Mouse (Mus musculus): ENCODE measurements at regions not wholly inside any gene's neighbourhood (a gene's known extent, or its start where the extent isn't known, plus 50 kb on each side); places are given as distances from the start of the nearest gene placed in this dataset.

DNA sequence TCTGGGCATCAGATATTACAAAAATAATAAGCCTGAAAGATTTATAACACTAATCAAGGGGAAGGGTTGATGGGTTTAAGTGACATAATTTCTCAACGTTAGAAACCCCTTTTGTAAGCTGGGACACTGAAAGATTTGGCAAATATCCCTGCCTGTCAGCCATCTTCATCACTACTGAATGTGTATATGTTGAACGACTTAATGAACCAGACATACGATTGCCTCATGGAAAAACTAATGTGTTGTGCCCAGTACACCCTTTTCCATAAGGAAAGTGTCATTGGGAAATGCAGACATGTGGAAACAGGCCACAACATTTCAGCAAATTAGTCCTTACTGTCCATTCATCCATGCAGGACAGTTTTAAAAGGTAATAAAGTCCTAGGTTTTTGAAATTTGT lies 240.7 kb upstream of the Prep start:
- DNase-seq (ENCODE audit: low spot score in 2 of 2): no peak

DNA sequence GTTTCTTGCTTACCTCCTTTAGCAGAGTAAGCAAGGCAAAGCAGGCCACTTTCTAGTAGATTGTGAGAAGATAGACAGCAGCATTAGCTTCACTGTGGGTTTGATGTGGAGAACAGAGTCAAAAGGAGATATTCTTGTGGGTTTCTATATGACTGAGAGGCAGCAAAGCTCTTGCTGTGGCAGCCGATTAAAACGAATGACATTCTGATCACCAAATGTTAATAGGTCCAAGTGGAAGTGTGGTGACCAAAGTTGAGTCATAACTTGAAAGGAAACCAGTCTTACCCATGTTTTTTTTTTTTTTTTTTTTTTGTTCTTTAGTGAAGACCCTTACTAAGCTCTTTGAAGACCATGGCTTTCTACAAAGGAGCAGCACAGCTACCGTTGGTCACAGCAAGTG lies 245.3 kb upstream of the Prep start:
- DNase-seq (ENCODE audit: low spot score in 2 of 2): no peak

GRCm38 (mm10) chr10:44820379-44820778 lies 246.6 kb upstream of the Prep start:
- DNase-seq (ENCODE audit: low spot score in 2 of 2): no peak

- no peak for DNase-seq (ENCODE audit: low spot score in 2 of 2)
Observed at GRCm38 (mm10) chr10:44819361-44819760, 247.6 kb upstream of the Prep start.

DNA sequence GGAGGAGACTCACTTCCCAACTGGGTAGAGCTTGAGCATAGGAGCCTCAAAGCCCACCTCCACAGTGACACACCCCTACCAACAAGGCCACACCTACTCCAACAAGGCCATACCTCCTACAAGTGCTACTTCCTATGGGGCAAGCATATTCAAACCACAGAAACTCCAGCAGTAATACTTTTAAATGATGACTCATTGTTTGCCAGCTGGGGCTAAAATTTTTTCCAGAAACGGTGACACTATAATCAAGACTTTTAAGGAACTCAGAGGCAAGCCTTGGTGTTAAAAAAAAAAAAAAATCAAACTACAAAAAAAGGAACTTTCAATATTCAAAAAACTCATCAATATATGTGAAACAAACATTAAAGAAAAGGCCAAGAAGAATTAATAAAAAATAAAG lies 248.4 kb upstream of the Prep start:
- no peak for DNase-seq (ENCODE audit: low spot score in 2 of 2)

GRCm38 (mm10) chr10:44796205-44796604 lies 267.9 kb upstream of the Prdm1 start:
- DNase-seq (ENCODE audit: low spot score in 2 of 2): no peak

GRCm38 (mm10) chr10:44785386-44785785 lies 257.1 kb upstream of the Prdm1 start:
- no peak for DNase-seq (ENCODE audit: low spot score in 2 of 2)

DNA sequence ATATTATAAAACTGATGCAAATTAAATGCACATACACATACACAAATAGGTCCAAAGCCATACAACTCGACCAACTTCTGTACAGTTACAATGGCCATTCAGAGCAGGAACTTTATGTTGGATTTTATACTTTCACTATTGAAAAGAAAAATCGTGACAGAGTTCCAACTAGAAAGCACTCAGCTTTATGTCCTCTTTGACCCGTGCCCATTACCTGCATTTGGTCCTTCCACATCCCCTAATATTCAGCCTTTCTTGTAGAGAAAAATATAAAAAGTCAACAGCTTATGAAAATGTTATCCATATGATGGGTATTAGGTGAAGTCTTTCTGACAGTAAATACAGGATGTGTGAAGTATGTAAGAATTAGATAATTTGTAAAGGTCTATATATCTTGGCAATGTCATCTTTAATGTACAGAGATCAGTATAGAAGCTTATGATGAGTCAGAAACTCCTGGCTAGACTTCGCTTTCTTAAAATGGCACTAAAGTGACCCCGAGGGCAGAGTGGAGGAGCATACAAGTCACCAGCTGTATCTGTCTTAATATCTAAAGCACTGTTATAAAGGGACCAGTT lies 252.2 kb upstream of the Prdm1 start:
- no peak for DNase-seq (ENCODE audit: low spot score in 2 of 2)

DNA sequence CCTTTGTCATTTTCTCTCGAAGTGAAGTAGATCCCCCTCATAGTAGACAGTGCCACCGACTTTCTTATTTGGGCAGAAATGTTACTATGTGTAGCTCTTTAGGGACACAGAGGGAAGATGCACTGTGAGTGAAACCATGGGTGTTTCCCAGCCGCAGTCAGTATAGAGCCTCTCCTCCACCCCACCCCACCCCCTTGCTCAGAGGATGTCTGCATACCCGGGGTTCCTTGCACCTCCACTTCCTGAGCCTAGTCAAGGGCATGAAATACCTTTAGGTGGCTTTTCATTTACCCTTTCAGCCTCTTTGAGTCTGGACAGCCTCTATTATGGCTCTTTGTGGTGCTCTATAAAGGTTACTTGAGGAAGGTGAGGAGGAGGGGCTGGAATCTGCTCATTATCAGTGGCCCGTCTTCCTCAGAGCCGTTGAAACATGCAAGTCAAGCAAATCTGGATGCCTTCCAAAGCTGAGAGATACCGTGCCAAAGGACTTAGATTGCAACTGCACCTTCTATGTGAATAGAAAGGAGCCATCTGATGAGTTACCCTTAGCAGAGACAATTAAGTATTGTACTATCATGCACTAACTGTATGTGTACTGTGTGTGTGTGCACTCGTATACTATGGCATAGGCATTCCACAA lies 251.4 kb upstream of the Prdm1 start:
- no peak for DNase-seq (ENCODE audit: low spot score in 2 of 2)

DNA sequence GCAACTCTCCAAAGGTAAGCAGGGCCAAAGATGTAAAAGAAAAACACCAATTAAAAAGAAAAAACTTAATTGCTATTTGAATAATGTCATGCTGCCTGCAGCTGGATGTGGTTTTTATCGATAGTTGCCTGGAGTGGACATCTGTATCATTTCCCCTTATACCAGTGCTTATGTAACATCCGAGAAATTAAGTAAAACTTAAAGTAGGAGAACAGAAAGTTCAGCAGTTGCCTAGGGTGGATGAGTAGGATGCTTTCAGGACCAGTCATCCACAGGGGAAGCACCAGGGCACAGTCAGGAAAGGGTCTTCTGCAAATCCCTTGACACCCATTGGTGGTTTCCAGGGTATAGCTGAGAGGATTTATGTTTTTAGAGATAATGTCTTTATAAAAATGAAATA lies 248.9 kb upstream of the Prdm1 start:
- no peak for DNase-seq (ENCODE audit: low spot score in 2 of 2)

DNA sequence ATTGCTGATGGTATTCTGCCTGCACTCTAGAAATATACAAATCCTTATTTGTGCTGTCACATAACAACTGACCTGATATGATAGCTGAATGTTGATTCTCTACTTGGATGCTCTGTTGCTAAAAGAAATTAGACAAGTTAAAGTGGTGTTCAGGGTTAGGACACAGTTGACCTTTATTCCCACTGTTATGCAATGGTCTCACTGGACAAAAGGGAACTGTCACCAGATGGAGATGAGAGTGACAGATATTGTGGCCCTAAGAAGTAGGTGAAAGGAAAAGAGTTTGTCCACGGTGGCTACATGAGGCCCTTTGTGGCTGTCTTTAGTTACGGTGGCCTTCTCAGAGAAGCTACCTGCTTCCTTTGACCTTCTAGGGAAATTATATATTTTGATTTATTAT lies 247.9 kb upstream of the Prdm1 start:
- no peak for DNase-seq (ENCODE audit: low spot score in 2 of 2)

DNA sequence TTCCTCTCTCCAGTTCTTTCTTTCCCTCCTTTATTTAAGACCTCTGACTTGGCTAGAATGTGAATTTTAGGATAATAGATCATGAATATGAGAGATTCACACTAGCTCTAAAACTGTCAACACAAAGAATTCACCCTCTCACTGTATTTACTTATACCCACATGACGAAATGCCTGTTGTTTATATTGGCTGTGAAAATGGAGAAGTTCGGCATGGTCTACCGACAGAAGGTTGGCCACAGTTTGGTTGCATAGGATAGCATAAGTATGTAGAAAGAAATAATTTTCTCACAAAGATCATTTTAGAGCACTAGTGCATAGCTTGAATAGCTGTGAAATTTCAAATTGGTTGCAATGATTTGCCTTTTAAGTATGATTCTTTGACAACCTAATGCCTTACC lies 237.2 kb upstream of the Prdm1 start:
- DNase-seq (ENCODE audit: low spot score in 2 of 2): no peak

GRCm38 (mm10) chr10:44763102-44763501 lies 234.8 kb upstream of the Prdm1 start:
- no peak for DNase-seq (ENCODE audit: low spot score in 2 of 2)

DNA sequence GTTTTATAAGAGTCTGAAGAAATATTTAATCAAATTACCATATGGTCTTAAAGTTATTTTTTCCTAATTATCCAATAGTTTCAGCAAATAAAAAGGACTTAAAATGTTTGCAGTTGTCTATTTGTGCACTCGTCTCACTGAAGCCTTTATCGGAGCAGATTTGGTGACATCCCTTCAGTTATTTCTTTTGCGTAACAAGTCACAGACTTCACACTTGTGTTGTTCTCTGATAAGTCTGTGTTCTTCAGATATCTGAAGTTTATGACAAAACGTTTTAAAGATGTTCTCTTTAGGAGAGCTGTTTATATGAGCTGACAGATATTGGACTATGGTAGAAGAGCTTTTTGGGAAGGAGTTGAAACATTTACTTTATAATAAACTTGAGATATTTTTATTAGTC lies 233.8 kb upstream of the Prdm1 start:
- no peak for DNase-seq (ENCODE audit: low spot score in 2 of 2)

GRCm38 (mm10) chr10:44761324-44761723 lies 233.0 kb upstream of the Prdm1 start:
- DNase-seq (ENCODE audit: low spot score in 2 of 2): no peak

DNA sequence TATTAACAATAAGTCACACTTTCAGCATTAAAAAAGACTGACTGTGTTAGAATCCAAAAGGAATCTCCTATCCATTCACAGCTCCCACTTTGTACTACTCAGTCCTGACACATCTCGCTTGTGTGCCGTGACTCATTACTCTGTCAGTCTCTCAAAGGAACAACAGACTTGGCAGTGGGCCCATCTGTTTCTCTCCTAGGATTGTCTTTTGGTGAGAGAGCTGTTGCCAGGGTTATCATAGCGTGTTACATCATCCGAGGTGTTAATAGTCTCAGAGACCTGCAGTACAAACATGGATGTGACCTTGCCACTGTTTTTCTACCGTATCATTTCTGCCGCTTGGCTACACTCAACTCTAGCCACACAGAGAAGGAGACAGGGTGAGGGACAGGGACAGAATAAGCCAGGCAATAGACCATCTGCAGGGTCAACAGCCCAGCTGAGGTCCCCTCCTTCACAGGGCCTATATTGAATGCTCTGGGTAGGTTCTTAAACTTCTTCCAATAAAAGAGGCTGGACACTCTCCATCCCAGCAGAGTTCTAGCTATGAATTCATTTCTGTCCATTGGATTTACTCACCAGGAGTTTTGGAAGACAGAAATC lies 227.2 kb upstream of the Prdm1 start:
- DNase-seq (ENCODE audit: low spot score in 2 of 2): no peak

- no peak for DNase-seq (ENCODE audit: low spot score in 2 of 2)
Observed at GRCm38 (mm10) chr10:44754930-44755329, 226.6 kb upstream of the Prdm1 start.

- DNase-seq (ENCODE audit: low spot score in 2 of 2): no peak
Observed at GRCm38 (mm10) chr10:44752719-44753390, 224.6 kb upstream of the Prdm1 start.

GRCm38 (mm10) chr10:44751061-44751460 lies 222.8 kb upstream of the Prdm1 start:
- no peak for DNase-seq (ENCODE audit: low spot score in 2 of 2)

DNA sequence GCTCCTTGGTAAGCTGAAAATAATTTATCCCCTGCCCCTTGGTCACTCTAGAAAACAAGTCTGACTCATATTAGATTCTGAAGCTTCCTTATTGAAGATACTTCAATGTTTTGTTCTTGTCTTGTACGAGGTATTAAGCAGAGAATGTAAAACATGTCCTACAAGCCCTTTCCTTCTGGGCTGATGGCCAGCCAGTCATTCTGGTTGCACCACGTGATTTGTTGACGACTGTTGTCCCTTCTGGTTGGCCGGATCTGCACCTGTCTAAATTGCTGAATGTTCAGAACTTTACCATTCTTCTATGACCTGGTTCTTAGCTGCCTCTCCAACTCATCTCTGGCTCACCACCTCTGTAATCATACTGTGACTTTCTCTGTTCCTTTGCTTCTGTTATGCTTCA lies 220.9 kb upstream of the Prdm1 start:
- no peak for DNase-seq (ENCODE audit: low spot score in 2 of 2)

- DNase-seq (ENCODE audit: low spot score in 2 of 2): no peak
Observed at GRCm38 (mm10) chr10:44747419-44747818, 219.1 kb upstream of the Prdm1 start.

DNA sequence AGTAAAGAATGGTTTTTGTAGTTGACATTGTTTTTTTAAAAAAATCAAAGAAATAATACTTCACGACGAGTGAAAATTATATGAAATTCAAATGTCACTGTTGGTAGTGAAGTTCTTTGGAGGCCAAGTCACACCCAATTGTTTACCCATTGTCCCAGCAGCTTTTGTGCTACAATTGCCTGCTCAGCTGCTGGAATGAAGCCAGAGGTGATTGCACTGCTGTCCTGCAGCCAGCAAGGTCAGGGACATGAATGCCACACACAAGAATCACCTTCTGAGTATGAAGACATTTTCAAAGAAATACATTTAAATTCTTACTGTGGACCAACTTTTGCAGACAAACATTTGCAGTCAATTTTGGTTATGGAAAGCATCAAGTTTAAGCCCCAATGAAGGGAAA lies 215.9 kb upstream of the Prdm1 start:
- no peak for DNase-seq (ENCODE audit: low spot score in 2 of 2)

GRCm38 (mm10) chr10:44733641-44734040 lies 205.3 kb upstream of the Prdm1 start:
- no peak for DNase-seq (ENCODE audit: low spot score in 2 of 2)

All from spleen, postnatal 14 days (tissue).